In the genomic region with DNA sequence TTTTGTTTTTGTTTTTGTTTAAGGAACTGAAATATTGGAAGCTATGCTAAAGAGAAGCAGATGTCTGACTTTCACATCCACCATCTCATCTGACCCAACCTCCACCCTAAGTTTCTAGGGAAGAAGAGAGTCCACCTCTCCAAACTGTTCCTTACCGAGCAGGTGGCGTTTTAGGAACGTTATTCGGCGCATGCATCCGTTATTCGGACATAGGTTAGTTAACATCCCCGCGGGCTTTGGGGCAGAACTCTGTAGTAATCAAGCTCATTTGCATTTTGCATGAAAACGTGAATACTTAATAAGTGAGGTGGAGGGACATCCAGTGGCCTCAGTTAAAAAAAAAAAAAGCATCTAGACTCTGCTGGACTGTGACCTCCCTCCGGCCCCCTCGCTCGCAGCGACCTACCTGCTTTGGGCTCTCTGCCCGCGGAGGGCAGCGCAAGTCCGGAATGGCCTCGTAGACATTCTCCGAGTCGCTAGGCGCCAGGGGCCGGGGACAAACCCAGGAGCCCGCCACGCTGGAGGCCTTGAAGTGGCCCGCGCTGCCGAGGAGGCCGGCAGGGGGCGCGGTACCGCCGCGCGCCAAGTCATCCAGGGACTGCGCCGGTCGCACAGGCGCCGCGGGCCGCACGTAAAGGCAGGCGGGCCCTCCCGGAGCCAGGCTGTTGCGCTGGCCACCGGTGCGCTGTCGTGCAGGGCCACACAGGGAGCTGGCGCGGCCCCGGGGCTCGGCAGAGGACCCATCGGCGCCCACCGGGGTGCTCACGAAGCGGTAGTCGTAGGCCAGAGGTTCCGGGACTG, we compare ENCODE assay signal across 1 mouse cellular context.
TF ChIP-seq lines count a peak whose summit lies in the region.

No protein-coding gene starts in this region.

TF ChIP-seq in C2C12, 6 proteins besides CTCF, POLR2A, EP300 and RAD21:
- TF ChIP-seq MYOD1 (IDR thresholded peaks at IDR 0.05; ENCODE audit: control insufficient read depth, insufficient read length, low read depth) = no peak
- peak; percentile 60 for TF ChIP-seq MAX (IDR thresholded peaks at IDR 0.05)
- no peak for TF ChIP-seq USF1 (IDR thresholded peaks at IDR 0.05; ENCODE audit: low read depth)
TF ChIP-seq in C2C12: peak in this region for 1.
